Mouse (Mus musculus) spleen, postnatal 10 days (tissue): ENCODE data around the gene Gpx3.
"Not testable (repeated sequence)": the region's sequence is repeated elsewhere in the genome, so short reads cannot be mapped to it uniquely, and the experiment has no call there.

Source experiments
- DNase-seq, 2 experiments: peaks; one replicate each; pipeline ENCODE4 v3.0.0; 2021 to 2022; ENCODE audit warnings: low spot score in 2 of 2

The Gpx3 gene

GRCm38 (mm10) chr11:54939501-54939900 is 37.2 kb downstream of the Gpx3 start:
- no peak for DNase-seq

GRCm38 (mm10) chr11:54940056-54940455 is 37.8 kb downstream of the Gpx3 start:
- DNase-seq, result no peak

- no peak for DNase-seq
Observed at GRCm38 (mm10) chr11:54944702-54945101, 42.4 kb downstream of the Gpx3 start.

GRCm38 (mm10) chr11:54949717-54950116 is 47.5 kb downstream of the Gpx3 start:
- no peak for DNase-seq

GRCm38 (mm10) chr11:54950684-54951083 is 48.4 kb downstream of the Gpx3 start:
- no peak for DNase-seq

- no peak for DNase-seq
Observed at GRCm38 (mm10) chr11:54952651-54953050, 50.4 kb downstream of the Gpx3 start.

GRCm38 (mm10) chr11:54953993-54954446 is 51.8 kb downstream of the Gpx3 start:
- DNase-seq, result no peak

GRCm38 (mm10) chr11:54954716-54955115 is 52.5 kb downstream of the Gpx3 start:
- no peak for DNase-seq

- not testable (repeated sequence) for DNase-seq
Observed at GRCm38 (mm10) chr11:54955400-54955734, 53.1 kb downstream of the Gpx3 start.

- DNase-seq, result peak; percentile 99
Observed at GRCm38 (mm10) chr11:54955735-54956480, 53.7 kb downstream of the Gpx3 start.

- peak in 1 of 2 experiments; percentile 32 for DNase-seq
Observed at GRCm38 (mm10) chr11:54956912-54957311, 54.7 kb downstream of the Gpx3 start.

GRCm38 (mm10) chr11:54957708-54958107 is 55.5 kb downstream of the Gpx3 start:
- DNase-seq, result not testable (repeated sequence)

- DNase-seq, result peak in 1 of 2 experiments; percentile 24
Observed at GRCm38 (mm10) chr11:54958571-54959073, 56.4 kb downstream of the Gpx3 start.
